8 mouse cellular contexts compared by ENCODE assay signal in genomic region chr4:152178344-152178864, GRCm38 (mm10). TPM values are rescaled to one million over a fixed set of nuclear protein-coding genes. Genes with fewer than 3 reads are reported as not detected.
DNase-seq lines count a peak whose midpoint lies in the region; ATAC-seq and TF ChIP-seq lines count a peak whose summit lies in the region.
"Had no signal": no experiment of that assay in that cellular context is flagged by ENCODE, and none has a peak within 500 bp of the region (broad histone marks: within the 10 kb centered on the region; RNA-seq: fewer than 3 reads in every experiment).

No protein-coding gene starts in this region.

- H3K27ac ChIP-seq in CH12.LX (ENCODE audit: insufficient read depth, low read depth): no peak overlapping the region
- H3K27ac ChIP-seq in kidney, embryonic 15.5 days: no peak overlapping the region
- no peak overlapping the region for H3K27ac ChIP-seq in liver, postnatal 0 days (ENCODE audit: low read depth)

- under 1% methylated on average over 35 of the region's 35 CpGs for WGBS in kidney, embryonic 15.5 days
- WGBS in liver, postnatal 0 days (ENCODE audit: insufficient replicate concordance): under 1% methylated on average over 35 of the region's 35 CpGs

- ATAC-seq in granulocyte monocyte progenitor cell, adult 5-6 weeks (replicated peaks; ENCODE audit: poor library complexity, severe bottlenecking): peak; percentile 6
- ATAC-seq in kidney, embryonic 15.5 days (replicated peaks; ENCODE audit: low FRiP score): peak; percentile 67
- peak; percentile 9 for ATAC-seq in liver, postnatal 0 days

- no peak for TF ChIP-seq POLR2A in CH12.LX (IDR thresholded peaks at IDR 0.05; ENCODE audit: low read depth, low read length)

- peaks cover 13% of the 10 kb centered on the region; the same call in 1 of the 2 replicates for H3K79me2 ChIP-seq in CH12.LX (replicated peaks; ENCODE audit: control insufficient read depth, extremely low read depth, insufficient read depth, poor library complexity, severe bottlenecking)

- H3K36me3 ChIP-seq in CH12.LX (replicated peaks in 1 of 2; ENCODE audit: control insufficient read depth in 1 of 2, insufficient read depth in 1 of 2, low read length in 1 of 2): peaks cover 4 to 30% of the 10 kb centered on the region in 2 experiments
- H3K36me3 ChIP-seq in kidney, embryonic 15.5 days: no peaks in the 10 kb centered on the region
- H3K36me3 ChIP-seq in liver, postnatal 0 days (replicated peaks; ENCODE audit: insufficient read depth, low read length): no peaks in the 10 kb centered on the region

- H3K9me3 ChIP-seq in CH12.LX (replicated peaks; ENCODE audit: low read length): peaks cover 3% of the 10 kb centered on the region
- H3K9me3 ChIP-seq in kidney, embryonic 15.5 days (replicated peaks): no peaks in the 10 kb centered on the region
- no peaks in the 10 kb centered on the region for H3K9me3 ChIP-seq in liver, postnatal 0 days (ENCODE audit: low read length)

- peak overlapping the region; percentile 51 for H3K9ac ChIP-seq in CH12.LX (ENCODE audit: insufficient read depth, low read depth)
- H3K9ac ChIP-seq in kidney, embryonic 15.5 days: peak overlapping the region; percentile 59
- peak overlapping the region; percentile 75 for H3K9ac ChIP-seq in liver, postnatal 0 days (replicated peaks)

- no peak for TF ChIP-seq RAD21 in CH12.LX (IDR thresholded peaks at IDR 0.05; ENCODE audit: low read depth, low read length)

- peak overlapping the region; percentile 89 for H3K4me2 ChIP-seq in CH12.LX (ENCODE audit: insufficient read depth, low read depth, poor library complexity, severe bottlenecking)
- H3K4me2 ChIP-seq in kidney, embryonic 15.5 days: peak overlapping the region; percentile 96
- peak overlapping the region; percentile 93 for H3K4me2 ChIP-seq in liver, postnatal 0 days (ENCODE audit: low read depth, low read length)

- DNase-seq in CH12.LX (ENCODE audit: extremely low read depth) (no peak), R1 (ENCODE audit: low read depth, low spot score) (peak; percentile 40)
- peak; percentile 54 for DNase-seq in embryo, embryonic 11 days
- DNase-seq in liver, postnatal 0 days: peak; percentile 65
- peak; percentile 42 for DNase-seq in right cerebral cortex, postnatal 25 days

- no peak for TF ChIP-seq EP300 in CH12.LX (IDR thresholded peaks at IDR 0.05; ENCODE audit: low read length)
- TF ChIP-seq EP300 in liver, postnatal 0 days (IDR thresholded peaks at IDR 0.05; ENCODE audit: low read depth): no peak

- peak overlapping the region; percentile 77 to 87 (median 86) for H3K4me3 ChIP-seq in CH12.LX (replicated peaks in 1 of 3; ENCODE audit: low read depth in 2 of 3, low read length in 2 of 3, poor library complexity in 1 of 3)
- H3K4me3 ChIP-seq in kidney, embryonic 15.5 days (replicated peaks): peak overlapping the region; percentile 64
- peak overlapping the region; percentile 69 for H3K4me3 ChIP-seq in liver, postnatal 0 days (ENCODE audit: low read depth, low read length)

- no peak for TF ChIP-seq CTCF in CH12.LX (conservative IDR thresholded peaks at IDR 0.05 in 1 of 2, IDR thresholded peaks at IDR 0.05 in 1 of 2; ENCODE audit: low read depth in 2 of 2, low read length in 2 of 2)
- TF ChIP-seq CTCF in liver, postnatal 0 days (IDR thresholded peaks at IDR 0.05; ENCODE audit: low read depth): no peak

- dilution Hi-C loops in CH12.LX (cut with MboI; ENCODE audit: extremely low pct_ligation_motif_present, extremely low pct_unique_long_range_greater_than_20kb, low sequenced_read_pairs): no loop called here

- H3K27me3 ChIP-seq in CH12.LX (replicated peaks): no peaks in the 10 kb centered on the region
- peaks cover 19% of the 10 kb centered on the region for H3K27me3 ChIP-seq in kidney, embryonic 15.5 days
- H3K27me3 ChIP-seq in liver, postnatal 0 days (ENCODE audit: insufficient read depth, low read length): peaks cover 10% of the 10 kb centered on the region; the same call in 1 of the 2 replicates

- in situ Hi-C loops in CH12.LX (cut with MboI; ENCODE audit: low pct_ligation_motif_present, low pct_unique_long_range_greater_than_20kb, low sequenced_read_pairs): loop anchor here (5.0 to 10.0 kb wide), 2 partner anchors 34 to 256 kb away; no protein-coding TSS in a partner anchor

- H3K4me1 ChIP-seq in CH12.LX (ENCODE audit: control insufficient read depth in 1 of 2, insufficient read depth in 2 of 2): peaks cover 0 to 31% of the 10 kb centered on the region in 2 experiments; a peak in 3 of 4 replicates
- peaks cover 26% of the 10 kb centered on the region for H3K4me1 ChIP-seq in kidney, embryonic 15.5 days
- peaks cover 22% of the 10 kb centered on the region for H3K4me1 ChIP-seq in liver, postnatal 0 days (ENCODE audit: insufficient read depth)

TF ChIP-seq in CH12.LX, 34 proteins besides CTCF, POLR2A, EP300 and RAD21:
- TF ChIP-seq MEF2A (IDR thresholded peaks at IDR 0.05; ENCODE audit: borderline replicate concordance, low read depth, low read length) (no peak), RCOR1 (conservative IDR thresholded peaks at IDR 0.05; ENCODE audit: low read depth, low read length) (no peak), PAX5 (IDR thresholded peaks at IDR 0.05; ENCODE audit: low read length) (no peak), ZNF384 (IDR thresholded peaks at IDR 0.05; ENCODE audit: low read depth, low read length) (no peak), GABPA (IDR thresholded peaks at IDR 0.05; ENCODE audit: insufficient replicate concordance, low read depth, low read length) (no peak), ETS1 (conservative IDR thresholded peaks at IDR 0.05; ENCODE audit: low read depth, low read length) (no peak)

RNA-seq across cellular contexts. Expression of gene Acot7, which starts 0.5 kb away (rescaled TPM):
- total RNA-seq in CH12.LX (2012; rRNA removed) (55.1 and 61.6 TPM in 2 replicates), CH12.LX (2014; rRNA removed) (29.0 TPM in 2 replicates)
- polyA plus RNA-seq in CH12.LX (2012; ENCODE audit: insufficient read length, low read depth): 71.1 and 83.3 TPM in 2 replicates
- 124 and 134 TPM in 2 replicates for total RNA-seq in granulocyte monocyte progenitor cell, adult 5-6 weeks (2014; fragmentation: Nextera tagmentation)
- 79.4 and 89.5 TPM in 2 replicates for total RNA-seq in granulocyte monocyte progenitor cell, adult 5-6 weeks (2017)
- polyA plus RNA-seq in kidney, embryonic 15.5 days (2015; fragmentation: Nextera tagmentation; extraction: Ambion mirVana): 65.6 and 71.7 TPM in 2 replicates
- 10.7 and 12.0 TPM in 2 replicates for polyA plus RNA-seq in liver, postnatal 0 days (2015; fragmentation: Nextera tagmentation; extraction: Ambion mirVana)

RNA-seq across cellular contexts. Expression of gene Hes2, which starts 19.7 kb away (rescaled TPM):
- total RNA-seq in CH12.LX (2012; rRNA removed) (not detected in 2 replicates), CH12.LX (2014; rRNA removed) (not detected in 2 replicates)
- polyA plus RNA-seq in CH12.LX (2012; ENCODE audit: insufficient read length, low read depth): not detected in 2 replicates
- total RNA-seq in granulocyte monocyte progenitor cell, adult 5-6 weeks (2014; fragmentation: Nextera tagmentation): not detected in 2 replicates
- total RNA-seq in granulocyte monocyte progenitor cell, adult 5-6 weeks (2017): not detected in 2 replicates
- polyA plus RNA-seq in kidney, embryonic 15.5 days (2015; fragmentation: Nextera tagmentation; extraction: Ambion mirVana): 0.08 and 0.17 TPM in 2 replicates
- not detected in 2 replicates for polyA plus RNA-seq in liver, postnatal 0 days (2015; fragmentation: Nextera tagmentation; extraction: Ambion mirVana)
- polyA plus RNA-seq: frontal cortex, adult 2 months had no signal

RNA-seq across cellular contexts. Expression of gene Espn, which starts 26.2 kb away (rescaled TPM):
- total RNA-seq in CH12.LX (2012; rRNA removed) (0.04 and 0.25 TPM in 2 replicates), CH12.LX (2014; rRNA removed) (not detected in 2 replicates)
- polyA plus RNA-seq in CH12.LX (2012; ENCODE audit: insufficient read length, low read depth): 0.08 TPM in 1 of 2 replicates, not detected in the other
- 1.8 TPM in 1 of 2 replicates, not detected in the other for total RNA-seq in granulocyte monocyte progenitor cell, adult 5-6 weeks (2014; fragmentation: Nextera tagmentation)
- 0.43 TPM in 1 of 2 replicates, not detected in the other for total RNA-seq in granulocyte monocyte progenitor cell, adult 5-6 weeks (2017)
- polyA plus RNA-seq in kidney, embryonic 15.5 days (2015; fragmentation: Nextera tagmentation; extraction: Ambion mirVana): 25.5 and 28.1 TPM in 2 replicates
- polyA plus RNA-seq in liver, postnatal 0 days (2015; fragmentation: Nextera tagmentation; extraction: Ambion mirVana): 1.8 and 2.2 TPM in 2 replicates

Comparison
In these comparisons a context has a peak if more than half of its experiments do, and no peak if none do; other contexts are left out.
1. ATAC-seq: peak in every context shown above with its lines; median percentile 67 in kidney, embryonic 15.5 days; 9 in liver, postnatal 0 days; 6 in granulocyte monocyte progenitor cell, adult 5-6 weeks.